Mouse (Mus musculus) left cerebral cortex, postnatal 4 days (tissue): ENCODE measurements around the gene Hoxa5. TPM values are rescaled to one million over a fixed set of nuclear protein-coding genes. Genes with fewer than 3 reads are reported as not detected.

Source experiments
- DNase-seq: peaks from one replicate; pipeline ENCODE4 v3.0.0-alpha.2; 2022
- intact Hi-C: fragments of 180-260 bp; cut with DNase I; formaldehyde crosslinking; loops from one replicate; pipeline ENCODE4 v1.15.1; 2025
- total RNA-seq, 2 experiments: library from RNA; stranded (reverse); gene quantifications; 2 replicates each; pipeline ENCODE4 v1.2.3; 2021

Gene Hoxa5
- total RNA-seq, 2 experiments from 2014 or later = not detected

- DNase-seq = no peak
- intact Hi-C loops = no loop called here
These were observed 23.3 kb upstream of the Hoxa5 start for GRCm38 (mm10) chr6:52227470-52228222.

- no peak for DNase-seq
- intact Hi-C loops = no loop called here
These were observed 22.3 kb upstream of the Hoxa5 start for GRCm38 (mm10) chr6:52226569-52227257.

GRCm38 (mm10) chr6:52225612-52226568 lies 21.5 kb upstream of the Hoxa5 start:
- no peak for DNase-seq
- intact Hi-C loops = no loop called here

GRCm38 (mm10) chr6:52224895-52225611 lies 20.7 kb upstream of the Hoxa5 start:
- intact Hi-C loops = loop anchor here (5.0 kb wide), 2 partner anchors 643 to 1053 kb away; no protein-coding TSS in a partner anchor
- DNase-seq = no peak

- intact Hi-C loops = loop anchor here (5.0 kb wide), 2 partner anchors 642 to 1052 kb away; no protein-coding TSS in a partner anchor
- no peak for DNase-seq
These were observed 19.8 kb upstream of the Hoxa5 start for GRCm38 (mm10) chr6:52223939-52224760.

- intact Hi-C loops = loop anchor here (5.0 kb wide), 2 partner anchors 640 to 1050 kb away; no protein-coding TSS in a partner anchor
These were observed 18.3 kb upstream of the Hoxa5 start for GRCm38 (mm10) chr6:52222729-52223128.

GRCm38 (mm10) chr6:52221993-52222685 lies 17.8 kb upstream of the Hoxa5 start:
- intact Hi-C loops = loop anchor here (5.0 kb wide), 2 partner anchors 640 to 1050 kb away; no protein-coding TSS in a partner anchor

More at GRCm38 (mm10) chr6:52222729-52223128, 18.3 kb upstream of the Hoxa5 start:
- no peak for DNase-seq

GRCm38 (mm10) chr6:52221337-52221992 lies 17.1 kb upstream of the Hoxa5 start, which contains the start of gene Hoxa7:
TSS of gene Hoxa7 (minus strand) at chr6:52221854.
- peak; percentile 83 for DNase-seq
- intact Hi-C loops = loop anchor here (5.0 kb wide), 2 partner anchors 639 to 1049 kb away; no protein-coding TSS in a partner anchor

More at GRCm38 (mm10) chr6:52221993-52222685, 17.8 kb upstream of the Hoxa5 start:
- DNase-seq = peak; percentile 0

GRCm38 (mm10) chr6:52220865-52221310 lies 16.5 kb upstream of the Hoxa5 start:
- peak; percentile 0 for DNase-seq
- intact Hi-C loops = loop anchor here (5.0 kb wide), 2 partner anchors 639 to 1049 kb away; no protein-coding TSS in a partner anchor

GRCm38 (mm10) chr6:52220003-52220864 lies 15.8 kb upstream of the Hoxa5 start:
- DNase-seq = no peak

GRCm38 (mm10) chr6:52219234-52219942 lies 15.0 kb upstream of the Hoxa5 start:
- intact Hi-C loops = no loop called here
- peak; percentile 0 for DNase-seq

More at GRCm38 (mm10) chr6:52220003-52220864, 15.8 kb upstream of the Hoxa5 start:
- intact Hi-C loops = loop anchor here (5.0 kb wide), 2 partner anchors 638 to 1048 kb away; no protein-coding TSS in a partner anchor

GRCm38 (mm10) chr6:52218643-52219215 lies 14.3 kb upstream of the Hoxa5 start:
- DNase-seq = peak; percentile 1
- intact Hi-C loops = no loop called here

- DNase-seq = no peak
- intact Hi-C loops = no loop called here
These were observed 13.7 kb upstream of the Hoxa5 start for GRCm38 (mm10) chr6:52217895-52218642.

GRCm38 (mm10) chr6:52217459-52217768 lies 13.0 kb upstream of the Hoxa5 start:
- DNase-seq = no peak
- intact Hi-C loops = no loop called here
